Mouse (Mus musculus) liver, adult 2 months (tissue): ENCODE measurements at regions not wholly inside any gene's neighbourhood (a gene's known extent, or its start where the extent isn't known, plus 50 kb on each side); places are given as distances from the start of the nearest gene placed in this dataset.

Source experiments
- DNase-seq: peaks from one replicate; pipeline ENCODE4 v3.0.0-alpha.2; 2011; ENCODE audit warnings: low read depth, low spot score; ENCODE audit errors: extremely low read depth
- H3K27ac ChIP-seq: fragments of 200-500 bp; replicated peaks from 2 replicates; pipeline ENCODE4 v1.5.1; 2012; ENCODE audit warnings: low read depth, mild to moderate bottlenecking, control low read depth, inconsistent platforms, low read length; ENCODE audit not compliant: insufficient read depth
- H3K27me3 ChIP-seq: fragments of 200-500 bp; 2 replicates; pipeline ENCODE4 v1.6.1; 2012; ENCODE audit warnings: mild to moderate bottlenecking, moderate library complexity, low read length, inconsistent platforms; ENCODE audit not compliant: control insufficient read depth, insufficient read depth
- H3K36me3 ChIP-seq: fragments of 200-500 bp; 2 replicates; pipeline ENCODE4 v1.6.1; 2012; ENCODE audit warnings: low read length, inconsistent platforms; ENCODE audit not compliant: control insufficient read depth, insufficient read depth
- H3K4me1 ChIP-seq: fragments of 200-500 bp; 2 replicates; pipeline ENCODE4 v1.6.1; 2011; ENCODE audit warnings: low read length; ENCODE audit not compliant: control insufficient read depth, insufficient read depth
- H3K4me3 ChIP-seq: fragments of 200-500 bp; 2 replicates; pipeline ENCODE4 v1.5.1; 2011; ENCODE audit warnings: low read depth, mild to moderate bottlenecking, control low read depth, low read length, moderate library complexity; ENCODE audit not compliant: insufficient read depth
- H3K79me2 ChIP-seq: fragments of 200-500 bp; 2 replicates; pipeline ENCODE4 v1.6.1; 2012; ENCODE audit warnings: inconsistent platforms, mild to moderate bottlenecking, low read length, moderate library complexity; ENCODE audit not compliant: control insufficient read depth, insufficient read depth
- H3K9ac ChIP-seq: fragments of 200-500 bp; 2 replicates; pipeline ENCODE4 v1.6.1; 2012; ENCODE audit warnings: low read depth, mild to moderate bottlenecking, control low read depth, inconsistent platforms, low read length
- CTCF ChIP-seq: fragments of 200-500 bp; IDR thresholded peaks from 2 replicates; pipeline ENCODE4 v1.5.1; 2011; ENCODE audit warnings: low read depth, low read length, control low read depth
- POLR2A ChIP-seq: fragments of 200-500 bp; IDR thresholded peaks from 2 replicates; pipeline ENCODE4 v1.6.1; 2011; ENCODE audit warnings: low read length, control low read depth; ENCODE audit not compliant: insufficient read depth; ENCODE audit errors: extremely low read depth
- WGBS: fragments of 180-500 bp; shearing (Covaris S2); methylation state at CpG from one replicate; pipeline ENCODE4 v1.1.7; 2018; 5-methylcytosine and 5-hydroxymethylcytosine counted together

DNA sequence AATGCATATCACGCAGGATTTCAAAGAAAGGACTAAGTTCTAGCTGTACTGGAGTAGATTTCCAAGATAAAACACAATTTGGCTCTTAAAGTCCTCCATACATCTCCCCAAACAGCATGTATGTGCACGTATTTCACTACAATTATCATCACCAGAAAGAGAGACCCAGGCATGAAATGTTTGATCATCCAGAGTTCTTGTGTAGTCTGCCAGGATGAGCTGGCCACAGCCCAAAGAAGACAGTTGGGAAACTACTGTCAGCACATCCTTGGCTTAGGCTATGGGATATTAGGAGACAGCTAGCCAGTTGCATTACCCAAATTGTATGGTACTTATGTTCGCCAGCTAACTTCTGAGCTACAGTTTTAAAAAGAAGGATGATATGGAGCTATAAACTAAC lies 1216.3 kb downstream of the Pcdh9 start:
- no peak overlapping the region for H3K27ac ChIP-seq
- no peak overlapping the region for H3K9ac ChIP-seq
- no peak for TF ChIP-seq CTCF
- TF ChIP-seq POLR2A = no peak
- DNase-seq = no peak
- H3K4me3 ChIP-seq = no peak overlapping the region
- H3K36me3 ChIP-seq = no peaks in the 10 kb centered on the region
- WGBS = 74% methylated on average over 3 of the region's 3 CpGs
- H3K27me3 ChIP-seq = no peaks in the 10 kb centered on the region
- no peaks in the 10 kb centered on the region for H3K4me1 ChIP-seq
- H3K79me2 ChIP-seq = no peaks in the 10 kb centered on the region
